Mouse (Mus musculus): Measurements from ENCODE around the gene Hmg20b.

Gene Hmg20b

GRCm38 (mm10) chr10:81351678-81352291 lies 1.5 kb upstream of the Hmg20b start:
- DNase-seq, result no peak

- DNase-seq, result no peak
Measured at GRCm38 (mm10) chr10:81349961-81350350, 324 bp downstream of the Hmg20b start.

GRCm38 (mm10) chr10:81349146-81349545 lies 1.1 kb downstream of the Hmg20b start:
- no peak for DNase-seq

- DNase-seq, result peak; percentile 63 to 75
Measured at GRCm38 (mm10) chr10:81346453-81347067, 3.7 kb downstream of the Hmg20b start.

- no peak for DNase-seq
Measured at GRCm38 (mm10) chr10:81345162-81345534, 5.1 kb downstream of the Hmg20b start.

- no peak for DNase-seq
Measured at GRCm38 (mm10) chr10:81344421-81345161, 5.7 kb downstream of the Hmg20b start.

GRCm38 (mm10) chr10:81342686-81343505 lies 7.4 kb downstream of the Hmg20b start, which contains the start of gene Gipc3:
Gipc3 (minus strand) TSS chr10:81343266.
- DNase-seq, result peak in 1 of 2 experiments; percentile 65

- peak in 1 of 2 experiments; percentile 80 for DNase-seq
Measured at GRCm38 (mm10) chr10:81341333-81341949, 8.8 kb downstream of the Hmg20b start.

GRCm38 (mm10) chr10:81340551-81341332 lies 9.5 kb downstream of the Hmg20b start:
- DNase-seq, result no peak

GRCm38 (mm10) chr10:81336558-81336957 lies 13.7 kb downstream of the Hmg20b start:
- no peak for DNase-seq

- no peak for DNase-seq
Measured at GRCm38 (mm10) chr10:81335393-81336340, 14.6 kb downstream of the Hmg20b start.

- no peak for DNase-seq
Measured at GRCm38 (mm10) chr10:81334324-81334723, 16.0 kb downstream of the Hmg20b start.

GRCm38 (mm10) chr10:81332277-81332676 lies 18.0 kb downstream of the Hmg20b start:
- DNase-seq, result no peak

- no peak for DNase-seq
Measured at GRCm38 (mm10) chr10:81330007-81330406, 20.3 kb downstream of the Hmg20b start.

GRCm38 (mm10) chr10:81329194-81329975 lies 20.9 kb downstream of the Hmg20b start:
- peak; percentile 63 to 68 for DNase-seq

- peak; percentile 58 to 63 for DNase-seq
Measured at GRCm38 (mm10) chr10:81328386-81328785, 21.9 kb downstream of the Hmg20b start, which contains the start of gene Tbxa2r. Tbxa2r (plus strand) TSS chr10:81328731.

- DNase-seq, result no peak
Measured at GRCm38 (mm10) chr10:81327959-81328358, 22.3 kb downstream of the Hmg20b start.

- DNase-seq, result no peak
Measured at GRCm38 (mm10) chr10:81326858-81327257, 23.4 kb downstream of the Hmg20b start.

GRCm38 (mm10) chr10:81325781-81326180 lies 24.5 kb downstream of the Hmg20b start:
- DNase-seq, result no peak

GRCm38 (mm10) chr10:81325176-81325575 lies 25.1 kb downstream of the Hmg20b start:
- DNase-seq, result no peak

Data from spleen, adult 18-20 months (tissue).